Mouse (Mus musculus) left cerebral cortex, adult 11 months (tissue): ENCODE measurements around the gene Cyp2d40.
"Not testable (repeated sequence)": the region's sequence is repeated elsewhere in the genome, so short reads cannot be mapped to it uniquely, and the experiment has no call there.

Experiments
- DNase-seq: peaks from one replicate; pipeline ENCODE4 v3.0.0; 2022; ENCODE audit warnings: low spot score

Cyp2d40 gene

GRCm38 (mm10) chr15:82763631-82764420 lies at the start of gene Cyp2d40:
TSS of gene Cyp2d40 (minus strand) at chr15:82764183.
- DNase-seq, result no peak

DNA sequence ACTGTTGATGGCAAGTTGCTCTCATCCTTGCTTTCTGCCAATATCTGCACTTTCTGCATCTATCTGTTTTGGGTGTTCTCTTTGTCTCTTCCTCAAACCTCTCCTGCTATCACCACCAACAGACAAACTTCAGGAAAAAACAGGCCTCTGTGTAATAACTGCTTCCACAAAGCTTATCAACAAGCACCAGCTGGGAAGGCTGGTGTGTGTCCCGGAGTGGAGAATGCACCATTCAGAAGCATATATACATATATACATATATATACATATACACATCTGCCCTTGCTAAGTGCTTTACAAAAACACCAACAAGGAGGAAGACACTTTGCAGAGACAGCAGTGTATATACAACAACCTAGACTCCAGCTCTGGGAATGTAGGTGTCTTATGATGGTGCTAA lies 46.6 kb upstream of the Cyp2d40 start:
- no peak for DNase-seq

DNA sequence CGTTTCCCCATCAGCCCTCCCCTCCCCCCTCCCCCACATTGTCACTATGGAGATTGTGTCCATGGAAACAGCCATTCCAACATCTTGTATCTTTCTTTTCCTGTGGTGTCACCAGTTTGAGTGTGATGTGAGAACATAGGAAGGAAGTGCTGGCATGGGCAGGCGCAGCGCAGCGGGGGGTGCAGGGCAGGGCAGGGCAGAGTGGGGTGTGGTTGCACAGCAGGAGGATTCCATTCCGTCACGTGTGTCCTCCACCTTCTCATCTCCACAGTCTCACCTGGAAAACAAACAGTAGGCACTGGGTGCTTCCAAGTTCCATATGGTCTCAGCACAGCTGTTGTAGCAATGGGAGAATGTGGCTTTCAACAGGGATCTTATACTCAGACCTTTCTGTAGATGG lies 45.5 kb upstream of the Cyp2d40 start:
- no peak for DNase-seq

DNA sequence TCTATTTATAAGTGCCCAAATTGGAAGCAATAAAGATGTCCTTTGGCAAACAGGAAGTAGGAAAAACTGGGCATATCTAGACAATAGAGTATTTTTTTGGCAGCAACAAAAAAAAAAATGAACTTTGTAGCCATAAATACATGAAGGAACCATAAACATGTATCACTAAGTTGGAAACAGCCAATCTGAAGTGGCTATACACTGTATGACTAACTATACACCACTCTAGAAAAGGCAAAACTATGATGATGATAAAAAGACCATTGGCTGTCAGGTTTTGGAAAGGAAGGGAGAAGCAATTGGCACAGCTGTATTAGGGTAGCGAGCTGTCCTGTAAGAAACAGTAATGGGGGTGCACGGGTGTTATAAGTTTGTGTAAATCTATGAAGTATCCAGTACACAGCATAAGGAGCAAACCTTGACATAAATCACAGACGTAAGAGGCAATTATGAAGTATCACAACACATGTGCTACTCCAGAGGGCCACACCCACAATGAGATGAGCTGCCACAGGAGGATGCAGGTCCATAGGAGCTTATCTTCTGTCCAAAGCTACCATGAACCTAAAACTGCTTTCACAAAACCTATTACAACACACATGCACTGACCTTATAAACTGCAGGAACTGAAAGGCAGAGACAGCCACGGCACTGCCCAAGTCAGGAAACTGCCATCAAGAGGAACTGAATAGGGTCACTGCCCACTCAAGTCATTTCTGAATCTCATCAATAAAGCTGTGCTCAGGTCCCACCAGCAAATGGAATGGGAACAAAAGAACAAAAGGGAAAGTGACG lies 43.2 kb upstream of the Cyp2d40 start:
- DNase-seq, result no peak

GRCm38 (mm10) chr15:82804708-82805639 lies 41.0 kb upstream of the Cyp2d40 start:
- DNase-seq, result peak; percentile 69

- DNase-seq, result no peak
Measured at GRCm38 (mm10) chr15:82795936-82796440, 32.0 kb upstream of the Cyp2d40 start.

GRCm38 (mm10) chr15:82794277-82794676 lies 30.3 kb upstream of the Cyp2d40 start, which contains the start of gene Cyp2d26:
TSS of gene Cyp2d26 (minus strand) at chr15:82794294.
- DNase-seq, result no peak

- DNase-seq, result no peak
Measured at GRCm38 (mm10) chr15:82793868-82794267, 29.9 kb upstream of the Cyp2d40 start.

GRCm38 (mm10) chr15:82793454-82793853 lies 29.5 kb upstream of the Cyp2d40 start:
- no peak for DNase-seq

- no peak for DNase-seq
Measured at GRCm38 (mm10) chr15:82792566-82792965, 28.6 kb upstream of the Cyp2d40 start.

- no peak for DNase-seq
Measured at GRCm38 (mm10) chr15:82784581-82784980, 20.6 kb upstream of the Cyp2d40 start.

DNA sequence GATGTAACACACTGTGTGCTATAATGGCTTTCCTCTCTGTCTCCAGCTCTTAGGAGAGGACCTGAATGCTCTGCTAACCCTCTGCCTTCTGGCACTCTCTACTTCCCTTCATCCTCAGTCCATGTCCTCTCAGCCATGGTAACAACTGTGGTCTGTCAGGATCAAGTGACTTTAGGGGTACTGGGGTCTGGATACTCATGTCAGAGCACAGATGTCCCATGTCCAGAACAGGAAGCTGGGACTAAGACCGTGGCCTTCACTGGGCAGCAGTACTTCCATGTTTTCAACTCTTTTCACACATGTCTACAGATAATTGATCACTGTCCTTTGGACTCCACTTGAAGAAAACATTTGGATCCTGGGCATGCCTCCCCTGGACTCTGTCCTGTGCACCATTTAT lies 19.8 kb upstream of the Cyp2d40 start:
- DNase-seq, result no peak

- DNase-seq, result not testable (repeated sequence)
Measured at GRCm38 (mm10) chr15:82777856-82778255, 13.9 kb upstream of the Cyp2d40 start.

- DNase-seq, result no peak
Measured at GRCm38 (mm10) chr15:82765943-82766342, 2.0 kb upstream of the Cyp2d40 start.

- DNase-seq, result no peak
Measured at GRCm38 (mm10) chr15:82764881-82765280, 898 bp upstream of the Cyp2d40 start.

- DNase-seq, result no peak
Measured at GRCm38 (mm10) chr15:82748141-82748540, 15.8 kb downstream of the Cyp2d40 start.

GRCm38 (mm10) chr15:82747516-82747915 lies 16.5 kb downstream of the Cyp2d40 start:
- DNase-seq, result no peak

GRCm38 (mm10) chr15:82733331-82733925 lies 30.6 kb downstream of the Cyp2d40 start:
- DNase-seq, result not testable (repeated sequence)
